Comparison of ENCODE assay signal across 8 mouse cellular contexts in genomic region chr13:91636814-91637213, GRCm38 (mm10).
DNase-seq lines count a peak whose midpoint lies in the region; ATAC-seq and TF ChIP-seq lines count a peak whose summit lies in the region.

No protein-coding gene starts in this region.

- no peaks in the 10 kb centered on the region for H3K27me3 ChIP-seq in C2C12 (ENCODE audit: control insufficient read depth, insufficient read depth, insufficient read length)
- no peaks in the 10 kb centered on the region for H3K27me3 ChIP-seq in embryonic facial prominence, embryonic 12.5 days
- no peaks in the 10 kb centered on the region for H3K27me3 ChIP-seq in heart, embryonic 15.5 days
- H3K27me3 ChIP-seq in liver, embryonic 12.5 days (replicated peaks): no peaks in the 10 kb centered on the region
- H3K27me3 ChIP-seq in stomach, postnatal 0 days (ENCODE audit: control insufficient read depth, insufficient read depth, low read length): no peaks in the 10 kb centered on the region

- TF ChIP-seq CTCF in C2C12 (IDR thresholded peaks at IDR 0.05; ENCODE audit: control insufficient read depth, insufficient read depth, insufficient read length): peak; percentile 37
- peak; percentile 96 for TF ChIP-seq CTCF in stomach, postnatal 0 days (IDR thresholded peaks at IDR 0.05; ENCODE audit: low read depth)

- H3K9me3 ChIP-seq in embryonic facial prominence, embryonic 12.5 days: no peaks in the 10 kb centered on the region
- no peaks in the 10 kb centered on the region for H3K9me3 ChIP-seq in heart, embryonic 15.5 days (replicated peaks)
- H3K9me3 ChIP-seq in liver, embryonic 12.5 days (replicated peaks): no peaks in the 10 kb centered on the region
- no peaks in the 10 kb centered on the region for H3K9me3 ChIP-seq in stomach, postnatal 0 days (ENCODE audit: control insufficient read depth, low read length)

- 0 out of 2 replicates have a peak, but pooled peaks cover 6% of the 10 kb centered on the region for H3K4me1 ChIP-seq in embryonic facial prominence, embryonic 12.5 days
- H3K4me1 ChIP-seq in heart, embryonic 15.5 days (replicated peaks): peaks cover 9% of the 10 kb centered on the region
- peaks cover 15% of the 10 kb centered on the region for H3K4me1 ChIP-seq in liver, embryonic 12.5 days
- H3K4me1 ChIP-seq in stomach, postnatal 0 days (replicated peaks; ENCODE audit: control insufficient read depth, insufficient read depth): no peaks in the 10 kb centered on the region

- H3K79me2 ChIP-seq in C2C12 (ENCODE audit: control insufficient read depth, insufficient read depth): no peaks in the 10 kb centered on the region

- no peak overlapping the region for H3K4me3 ChIP-seq in C2C12 (ENCODE audit: insufficient read depth, poor library complexity, severe bottlenecking)
- H3K4me3 ChIP-seq in embryonic facial prominence, embryonic 12.5 days: no peak overlapping the region
- H3K4me3 ChIP-seq in heart, embryonic 15.5 days: no peak overlapping the region
- H3K4me3 ChIP-seq in liver, embryonic 12.5 days: no peak overlapping the region
- H3K4me3 ChIP-seq in stomach, postnatal 0 days (ENCODE audit: low read depth, low read length): no peak overlapping the region

- no peak overlapping the region for H3K9ac ChIP-seq in embryonic facial prominence, embryonic 12.5 days
- H3K9ac ChIP-seq in heart, embryonic 15.5 days: no peak overlapping the region
- H3K9ac ChIP-seq in liver, embryonic 12.5 days: no peak overlapping the region
- H3K9ac ChIP-seq in stomach, postnatal 0 days (ENCODE audit: low read length): no peak overlapping the region

- 0 out of 2 replicates have a peak, but pooled peaks have one; percentile 28 for ATAC-seq in embryonic facial prominence, embryonic 12.5 days (ENCODE audit: insufficient number of reproducible peaks, insufficient read depth, low FRiP score, low TSS enrichment)
- ATAC-seq in heart, embryonic 15.5 days (replicated peaks; ENCODE audit: insufficient number of reproducible peaks, insufficient read depth, low FRiP score, low read depth): peak; percentile 55; the same call in 1 of the 2 replicates
- ATAC-seq in liver, embryonic 12.5 days: peak; percentile 77
- ATAC-seq in stomach, postnatal 0 days (ENCODE audit: low FRiP score, low TSS enrichment): peak; percentile 35; the same call in 1 of the 2 replicates

- TF ChIP-seq EP300 in stomach, postnatal 0 days (optimal IDR thresholded peaks at IDR 0.05): no peak

- H3K27ac ChIP-seq in embryonic facial prominence, embryonic 12.5 days: no peak overlapping the region
- no peak overlapping the region for H3K27ac ChIP-seq in heart, embryonic 15.5 days
- H3K27ac ChIP-seq in liver, embryonic 12.5 days: no peak overlapping the region
- H3K27ac ChIP-seq in stomach, postnatal 0 days (replicated peaks): no peak overlapping the region

- 17% methylated on average over 5 of the region's 5 CpGs for WGBS in embryonic facial prominence, embryonic 12.5 days
- WGBS in heart, embryonic 15.5 days: 14% methylated on average over 5 of the region's 5 CpGs
- 10% methylated on average over 5 of the region's 5 CpGs for whole genome bisulfite sequencing in liver, embryonic 12.5 days (ENCODE audit: insufficient replicate concordance)
- 20% methylated on average over 5 of the region's 5 CpGs for WGBS in stomach, postnatal 0 days

- H3K36me3 ChIP-seq in C2C12 (ENCODE audit: control insufficient read depth, insufficient read depth): no peaks in the 10 kb centered on the region
- H3K36me3 ChIP-seq in embryonic facial prominence, embryonic 12.5 days: no peaks in the 10 kb centered on the region
- H3K36me3 ChIP-seq in heart, embryonic 15.5 days: no peaks in the 10 kb centered on the region
- H3K36me3 ChIP-seq in liver, embryonic 12.5 days: no peaks in the 10 kb centered on the region
- no peaks in the 10 kb centered on the region for H3K36me3 ChIP-seq in stomach, postnatal 0 days (ENCODE audit: control insufficient read depth, insufficient read depth, low read length)

- no peaks in the 10 kb centered on the region for H3K79me3 ChIP-seq in C2C12 (ENCODE audit: low read depth)

- no peak overlapping the region for H3ac ChIP-seq in C2C12 (ENCODE audit: control insufficient read depth, insufficient read length, low read depth)

- no peak overlapping the region for H3K4me2 ChIP-seq in embryonic facial prominence, embryonic 12.5 days (replicated peaks)
- H3K4me2 ChIP-seq in heart, embryonic 15.5 days: no peak overlapping the region
- no peak overlapping the region for H3K4me2 ChIP-seq in liver, embryonic 12.5 days
- H3K4me2 ChIP-seq in stomach, postnatal 0 days (replicated peaks; ENCODE audit: low read depth): no peak overlapping the region

- DNase-seq in adrenal gland, postnatal 25 days: peak; percentile 79
- DNase-seq in kidney, postnatal 10 days: peak; percentile 91
- peak; percentile 71 for DNase-seq in neural tube, embryonic 10.5 days (ENCODE audit: extremely low spot score, low spot score)
- peak; percentile 83 for DNase-seq in stomach, postnatal 0 days (ENCODE audit: low spot score)

TF ChIP-seq in C2C12, 6 proteins besides CTCF, POLR2A, EP300 and RAD21:
- TF ChIP-seq MYOD1 (IDR thresholded peaks at IDR 0.05; ENCODE audit: control insufficient read depth, insufficient read length, low read depth) (no peak), MAX (IDR thresholded peaks at IDR 0.05) (no peak), MYOG (IDR thresholded peaks at IDR 0.05; ENCODE audit: control insufficient read depth, extremely low read depth, insufficient read length) (no peak), USF1 (IDR thresholded peaks at IDR 0.05; ENCODE audit: low read depth) (no peak), FOSL1 (IDR thresholded peaks at IDR 0.05; ENCODE audit: insufficient read depth, low read length, poor library complexity, severe bottlenecking) (no peak), CEBPB (IDR thresholded peaks at IDR 0.05; ENCODE audit: low read depth) (no peak)
TF ChIP-seq in C2C12: peak in this region for 0.
